Mouse (Mus musculus) ovary, adult 2 months (tissue): ENCODE data around the gene Olfr517. TPM values are rescaled to one million over a fixed set of nuclear protein-coding genes. Genes with fewer than 3 reads are reported as not detected.

ENCODE experiments used
- polyA plus RNA-seq: library from polyadenylated mRNA; depleted of rRNA; stranded (reverse); fragments of >200 nt; gene quantifications from 2 replicates; pipeline ENCODE4 v1.2.3, GENCODE M21; 2012; rRNA removed

Gene Olfr517
- not detected in 2 replicates for polyA plus RNA-seq

DNA sequence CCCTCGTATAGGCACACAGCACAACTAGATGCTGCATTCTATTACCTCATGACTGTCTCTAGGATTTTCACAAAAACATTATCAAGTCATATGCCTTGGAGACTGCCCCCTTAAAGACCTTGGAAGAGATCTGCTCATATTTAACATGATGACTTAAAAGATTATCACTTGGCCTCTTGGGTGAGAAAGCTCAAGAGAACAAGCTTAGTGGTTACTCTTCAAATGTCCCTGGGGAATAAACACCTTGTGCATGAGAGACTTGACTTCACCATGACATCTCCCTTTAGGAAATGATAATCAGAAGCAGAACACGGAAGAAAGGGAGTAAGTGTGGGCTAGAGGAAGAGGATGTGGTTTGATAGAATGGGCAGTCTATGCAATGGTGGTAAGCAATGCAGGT, at the start of gene Olfr517:
TSS of gene Olfr517 (minus strand) at position 101 of the 400 bp plus-strand sequence.

DNA sequence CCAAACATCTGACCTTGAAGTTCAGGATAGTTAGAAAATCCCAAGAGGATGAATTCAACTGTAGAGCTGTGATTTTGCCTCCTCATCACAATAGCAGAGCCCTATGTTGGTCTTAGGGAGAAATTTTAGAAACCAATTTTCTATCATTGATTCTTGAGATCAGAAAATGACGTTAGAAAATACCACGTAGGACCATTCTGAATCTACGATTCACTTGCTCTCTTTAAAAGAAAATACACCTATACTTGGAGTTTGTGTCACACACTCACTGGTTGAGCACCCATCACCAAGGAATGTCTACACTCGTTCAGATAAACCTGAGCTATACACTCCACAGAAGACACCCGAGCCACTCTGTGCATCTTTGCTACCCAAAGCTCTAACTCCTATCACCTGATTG, 22.1 kb upstream of the Olfr517 start, which contains the start of gene Olfr519:
TSS of gene Olfr519 (minus strand) at position 101 of the 400 bp plus-strand sequence.

DNA sequence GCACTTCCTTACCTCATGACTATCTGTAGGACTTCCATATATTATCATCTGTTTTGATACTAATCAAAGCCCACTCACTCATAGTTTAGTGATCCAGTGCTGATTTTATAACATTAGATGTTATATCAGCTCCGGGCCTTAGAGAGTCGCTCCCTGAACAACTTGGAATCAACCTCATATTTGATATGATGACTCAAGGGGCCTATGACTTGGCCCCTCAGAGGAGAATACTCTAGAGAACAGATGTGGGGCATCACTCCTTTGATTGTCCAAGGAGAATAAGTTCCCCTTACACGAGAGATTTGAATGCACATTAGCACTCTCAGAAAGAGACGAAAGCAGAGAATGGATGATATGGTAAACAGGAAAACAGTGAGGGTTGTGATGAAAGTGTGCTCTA, 12.7 kb upstream of the Olfr517 start, which contains the start of gene Olfr518:
TSS of gene Olfr518 (minus strand) at position 101 of the 400 bp plus-strand sequence.

DNA sequence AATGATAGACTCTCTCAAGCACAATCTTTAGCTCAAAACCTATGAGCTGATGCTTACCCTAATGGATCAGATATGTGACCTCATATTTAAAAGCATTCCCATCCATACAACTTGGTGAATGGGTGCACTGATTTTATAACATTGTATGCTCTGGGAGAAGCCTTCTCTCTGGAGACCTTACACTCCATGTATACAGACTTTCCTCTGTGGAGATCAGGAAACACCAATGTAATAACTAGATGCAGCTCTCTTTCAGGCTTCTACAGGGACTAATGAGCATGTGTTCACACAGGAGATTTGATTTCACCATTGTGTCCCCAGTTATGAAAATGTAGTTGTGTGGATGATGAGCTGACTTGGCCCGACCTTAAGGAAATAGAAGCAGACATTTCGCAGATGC, 21.8 kb downstream of the Olfr517 start, which contains the start of gene Olfr516:
TSS of gene Olfr516 (minus strand) at position 101 of the 400 bp plus-strand sequence.

DNA sequence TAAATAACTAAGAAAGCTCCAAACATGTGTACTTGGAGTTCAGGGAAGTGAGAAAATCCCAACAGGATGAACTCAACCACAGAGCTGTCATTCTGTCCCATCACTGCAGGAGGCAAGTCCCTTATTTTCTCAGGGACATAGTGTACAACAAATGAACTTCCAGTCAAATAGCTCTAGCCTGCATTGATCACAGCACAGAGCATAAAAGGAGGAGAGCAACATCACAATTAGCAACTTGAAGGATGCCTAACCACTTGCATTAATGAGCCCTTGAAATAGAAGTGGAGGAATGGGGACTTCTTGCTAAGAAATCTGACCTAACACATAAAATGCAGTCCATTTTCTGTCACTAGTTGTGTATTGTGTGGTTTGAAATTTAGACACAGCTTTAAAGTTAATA, 46.3 kb downstream of the Olfr517 start, which contains the start of gene Olfr514:
TSS of gene Olfr514 (minus strand) at position 101 of the 400 bp plus-strand sequence.

Other genes starting within 250 kb of the Olfr517 start
- not detected in 2 replicates for gene Olfr508, start 242.4 kb downstream of the Olfr517 start, polyA plus RNA-seq
- not detected in 2 replicates for gene Olfr509, start 220.5 kb downstream of the Olfr517 start, polyA plus RNA-seq
- gene Olfr510, start 206.0 kb downstream of the Olfr517 start, polyA plus RNA-seq, result not detected in 2 replicates
- not detected in 2 replicates for gene Olfr512, start 159.1 kb downstream of the Olfr517 start, polyA plus RNA-seq
- not detected in 2 replicates for gene Olfr513, start 121.4 kb downstream of the Olfr517 start, polyA plus RNA-seq
- not detected in 2 replicates for gene Olfr514, start 46.4 kb downstream of the Olfr517 start, polyA plus RNA-seq
- gene Olfr516, start 21.9 kb downstream of the Olfr517 start, polyA plus RNA-seq, result not detected in 2 replicates
- gene Olfr518, start 12.6 kb upstream of the Olfr517 start, polyA plus RNA-seq, result not detected in 2 replicates
- gene Olfr519, start 22.0 kb upstream of the Olfr517 start, polyA plus RNA-seq, result not detected in 2 replicates
- gene Nlrp10, start 57.8 kb upstream of the Olfr517 start, polyA plus RNA-seq, result 1.5 and 1.6 TPM in 2 replicates
- gene Eif3f, start 62.0 kb upstream of the Olfr517 start, polyA plus RNA-seq, result 332 and 356 TPM in 2 replicates
- 3.8 and 4.6 TPM in 2 replicates for gene Tub, start 78.0 kb upstream of the Olfr517 start, polyA plus RNA-seq
- 0.53 and 2.6 TPM in 2 replicates for gene Ric3, start 211.0 kb upstream of the Olfr517 start, polyA plus RNA-seq